Mouse (Mus musculus): Measurements from ENCODE around the gene 1810024B03Rik. TPM values are rescaled to one million over a fixed set of nuclear protein-coding genes. Genes with fewer than 3 reads are reported as not detected.
"Not testable (repeated sequence)": the region's sequence is repeated elsewhere in the genome, so short reads cannot be mapped to it uniquely, and the experiment has no call there.

The 1810024B03Rik gene
- polyA plus RNA-seq, 1 experiment from 2014 or later = 2.9 TPM

DNA sequence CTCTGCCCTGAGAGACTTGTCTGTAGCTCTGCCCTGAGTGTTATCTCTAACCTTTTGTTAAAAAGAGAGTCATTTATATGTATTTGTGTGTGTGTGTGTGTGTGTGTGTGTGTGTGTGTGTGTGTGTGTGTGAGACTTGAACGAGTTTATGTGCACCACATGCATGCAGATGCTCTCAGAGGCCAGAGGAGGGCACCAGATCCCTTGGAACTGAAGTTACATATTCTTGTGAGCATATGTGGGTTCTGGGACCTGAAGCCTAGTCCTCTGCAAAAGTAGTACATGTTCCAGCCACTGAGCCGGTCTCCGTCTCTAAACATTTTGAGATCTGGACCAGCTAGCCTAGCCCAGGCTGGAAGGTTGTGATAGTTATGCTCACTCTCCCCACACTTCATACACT is 17.2 kb upstream of the 1810024B03Rik start:
- 97% methylated on average over 3 of the region's 3 CpGs for WGBS
- Histone ChIP-seq H3K36me3 (peaks cover 100% of the 10 kb centered on the region), H3K27me3 (ENCODE audit: low read depth, poor library complexity, severe bottlenecking) (no peaks in the 10 kb centered on the region), H3K4me3 (no peak overlapping the region), H3K4me1 (no peaks in the 10 kb centered on the region), H3K9me3 (replicated peaks) (peaks cover 6% of the 10 kb centered on the region; the same call in 1 of the 2 replicates), H3K27ac (replicated peaks) (no peak overlapping the region)
- DNase-seq (ENCODE audit: low spot score) = no peak

DNA sequence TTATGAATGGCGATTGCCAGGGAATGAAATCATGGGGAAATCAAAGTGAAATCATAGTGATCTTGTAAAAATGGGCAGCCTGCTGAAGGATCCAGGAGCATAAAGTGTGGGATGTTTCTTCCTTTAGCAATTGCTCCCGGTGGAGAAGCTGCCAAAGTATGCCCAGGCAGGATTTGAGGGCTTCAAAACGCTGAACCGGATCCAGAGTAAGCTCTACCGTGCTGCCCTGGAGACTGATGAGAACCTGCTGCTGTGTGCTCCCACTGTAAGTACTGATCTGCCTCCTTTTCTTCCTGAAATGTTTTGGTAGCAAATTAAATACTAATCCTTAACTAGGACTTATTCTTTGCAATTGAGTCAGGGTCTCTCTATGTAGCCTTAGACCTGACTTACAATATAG is 9.7 kb upstream of the 1810024B03Rik start:
- no peaks in the 10 kb centered on the region for H3K9me3 ChIP-seq (replicated peaks)
- H3K36me3 ChIP-seq = peaks cover 100% of the 10 kb centered on the region
- H3K4me1 ChIP-seq = no peaks in the 10 kb centered on the region
- H3K27ac ChIP-seq (replicated peaks) = no peak overlapping the region
- DNase-seq (ENCODE audit: low spot score) = no peak
- H3K27me3 ChIP-seq (ENCODE audit: low read depth, poor library complexity, severe bottlenecking) = no peaks in the 10 kb centered on the region
- H3K4me3 ChIP-seq = no peak overlapping the region
- WGBS = over 99% methylated on average over 5 of the region's 5 CpGs

GRCm38 (mm10) chr2:127210701-127211100 is 2.6 kb upstream of the 1810024B03Rik start:
- no peak overlapping the region for H3K27ac ChIP-seq (replicated peaks)
- H3K4me3 ChIP-seq = no peak overlapping the region
- H3K4me1 ChIP-seq = peaks cover 23% of the 10 kb centered on the region
- peaks cover 62% of the 10 kb centered on the region for H3K36me3 ChIP-seq
- no peaks in the 10 kb centered on the region for H3K9me3 ChIP-seq (replicated peaks)
- no peak for DNase-seq (ENCODE audit: low spot score)
- 93% methylated on average over 11 of the region's 11 CpGs for WGBS
- H3K27me3 ChIP-seq (ENCODE audit: low read depth, poor library complexity, severe bottlenecking) = no peaks in the 10 kb centered on the region

- Histone ChIP-seq H3K4me1 (peaks cover 23% of the 10 kb centered on the region), H3K36me3 (peaks cover 48% of the 10 kb centered on the region), H3K9me3 (replicated peaks) (no peaks in the 10 kb centered on the region), H3K27me3 (ENCODE audit: low read depth, poor library complexity, severe bottlenecking) (no peaks in the 10 kb centered on the region), H3K4me3 (peak overlapping the region; percentile 89), H3K27ac (replicated peaks) (peak overlapping the region; percentile 88)
- whole genome bisulfite sequencing = 0% methylated on average over 17 of the region's 17 CpGs
- DNase-seq (ENCODE audit: low spot score) = no peak
Measured at GRCm38 (mm10) chr2:127208452-127208769, 331 bp upstream of the 1810024B03Rik start.

GRCm38 (mm10) chr2:127206916-127207315 is 1.2 kb downstream of the 1810024B03Rik start:
- Histone ChIP-seq H3K27me3 (ENCODE audit: low read depth, poor library complexity, severe bottlenecking) (no peaks in the 10 kb centered on the region), H3K4me1 (peaks cover 23% of the 10 kb centered on the region), H3K4me3 (peak overlapping the region; percentile 89; the same call in 1 of the 2 replicates), H3K27ac (replicated peaks) (no peak overlapping the region), H3K9me3 (replicated peaks) (no peaks in the 10 kb centered on the region), H3K36me3 (peaks cover 48% of the 10 kb centered on the region)
- DNase-seq (ENCODE audit: low spot score) = no peak
- WGBS = 89% methylated on average over 2 of the region's 2 CpGs

DNA sequence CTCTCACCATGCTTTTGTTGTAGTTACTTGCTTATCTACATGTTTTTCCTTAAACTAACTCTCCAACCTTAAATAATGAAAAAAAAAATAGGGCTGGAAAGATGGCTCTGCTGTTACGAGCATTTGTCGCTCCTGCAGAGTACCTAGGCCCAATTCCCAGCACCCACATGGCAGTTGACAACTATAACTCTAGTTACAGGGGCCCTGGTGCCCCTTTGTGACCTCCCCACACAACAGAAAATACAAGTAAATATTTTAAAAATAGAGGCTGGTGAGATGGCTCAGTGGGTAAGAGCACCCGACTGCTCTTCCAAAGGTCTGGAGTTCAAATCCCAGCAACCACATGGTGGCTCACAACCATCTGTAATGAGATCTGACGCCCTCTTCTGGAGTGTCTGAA is 2.1 kb downstream of the 1810024B03Rik start:
- Histone ChIP-seq H3K4me1 (peaks cover 23% of the 10 kb centered on the region), H3K36me3 (peaks cover 48% of the 10 kb centered on the region)
- not testable (repeated sequence) for DNase-seq (ENCODE audit: low spot score); H3K9me3 ChIP-seq (replicated peaks); H3K27ac ChIP-seq (replicated peaks); H3K4me3 ChIP-seq; H3K27me3 ChIP-seq (ENCODE audit: low read depth, poor library complexity, severe bottlenecking)
- 85% methylated on average over 4 of the region's 4 CpGs for WGBS

DNA sequence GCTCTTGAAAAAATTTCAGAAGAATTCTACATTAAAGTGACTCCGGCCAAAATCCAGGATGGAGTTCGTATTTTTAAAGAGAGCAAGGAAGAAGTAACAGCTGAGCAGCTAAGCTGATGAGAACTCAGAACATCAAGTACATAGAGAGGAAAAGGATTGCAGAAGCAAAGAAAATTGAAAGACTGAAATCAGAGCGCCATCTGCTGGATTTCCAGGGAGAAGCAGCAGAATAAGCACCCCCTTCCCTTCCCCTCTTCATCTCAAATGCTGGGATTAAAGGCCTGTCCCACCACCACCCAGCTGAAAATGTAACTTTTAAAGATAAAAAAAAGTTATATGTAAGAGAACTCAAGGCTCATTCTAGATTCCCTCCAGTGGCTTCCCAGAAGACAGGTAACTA is 3.1 kb downstream of the 1810024B03Rik start:
- H3K4me3 ChIP-seq = no peak overlapping the region
- WGBS = 38% methylated on average over 3 of the region's 3 CpGs
- peak; percentile 53 for DNase-seq (ENCODE audit: low spot score)
- H3K4me1 ChIP-seq = peaks cover 22% of the 10 kb centered on the region
- H3K27ac ChIP-seq (replicated peaks) = no peak overlapping the region
- no peaks in the 10 kb centered on the region; the same call in 1 of the 2 replicates for H3K9me3 ChIP-seq (replicated peaks)
- H3K27me3 ChIP-seq (ENCODE audit: low read depth, poor library complexity, severe bottlenecking) = no peaks in the 10 kb centered on the region
- H3K36me3 ChIP-seq = peaks cover 48% of the 10 kb centered on the region

- H3K27me3 ChIP-seq (ENCODE audit: low read depth, poor library complexity, severe bottlenecking) = no peaks in the 10 kb centered on the region
- no peaks in the 10 kb centered on the region for H3K9me3 ChIP-seq (replicated peaks)
- H3K4me1 ChIP-seq = no peaks in the 10 kb centered on the region
- H3K36me3 ChIP-seq = no peaks in the 10 kb centered on the region
- no peak overlapping the region for H3K4me3 ChIP-seq
- no peak overlapping the region for H3K27ac ChIP-seq (replicated peaks)
- no peak for DNase-seq (ENCODE audit: low spot score)
Measured at GRCm38 (mm10) chr2:127189574-127189973, 18.5 kb downstream of the 1810024B03Rik start.

DNA sequence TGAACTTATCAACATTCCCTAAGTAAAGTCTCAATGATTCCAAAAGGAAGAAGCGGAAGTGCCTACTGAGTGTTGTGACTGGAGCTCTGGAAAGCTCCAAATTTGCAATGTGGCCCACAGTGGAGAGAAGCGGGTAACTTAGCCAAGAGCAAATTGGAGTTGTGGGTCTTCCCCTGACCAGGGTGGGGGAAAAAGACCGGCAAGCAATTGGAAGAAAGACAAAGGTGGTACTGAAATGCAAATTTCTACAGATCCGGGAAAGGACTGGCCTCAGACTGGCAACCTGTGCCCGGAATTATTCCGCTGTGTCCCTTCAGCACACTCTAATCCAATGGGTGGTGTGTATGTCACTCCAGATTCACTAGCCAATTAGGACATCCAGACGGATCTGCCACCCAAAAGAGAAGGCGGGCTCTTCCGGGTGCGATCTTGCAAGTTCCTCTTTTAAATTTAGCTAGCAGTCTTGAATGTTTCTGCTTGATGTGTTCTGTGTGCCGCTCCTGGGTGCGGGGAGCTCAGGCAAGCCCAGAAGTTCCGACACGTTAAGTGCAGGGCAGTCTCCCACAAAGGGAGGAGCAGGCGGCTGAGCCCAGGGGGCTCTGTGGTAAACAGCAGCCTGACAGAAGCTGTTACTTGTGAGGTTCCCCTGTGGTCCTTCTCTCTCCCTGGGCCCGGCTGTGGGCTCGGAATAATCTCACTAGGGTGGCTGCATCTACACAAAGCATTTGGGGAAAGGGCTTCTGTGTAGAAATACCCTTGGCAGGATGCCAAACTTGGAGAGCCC is 25.3 kb downstream of the 1810024B03Rik start:
- WGBS = 3% methylated on average over 17 of the region's 17 CpGs
- H3K9me3 ChIP-seq (replicated peaks) = no peaks in the 10 kb centered on the region

DNA sequence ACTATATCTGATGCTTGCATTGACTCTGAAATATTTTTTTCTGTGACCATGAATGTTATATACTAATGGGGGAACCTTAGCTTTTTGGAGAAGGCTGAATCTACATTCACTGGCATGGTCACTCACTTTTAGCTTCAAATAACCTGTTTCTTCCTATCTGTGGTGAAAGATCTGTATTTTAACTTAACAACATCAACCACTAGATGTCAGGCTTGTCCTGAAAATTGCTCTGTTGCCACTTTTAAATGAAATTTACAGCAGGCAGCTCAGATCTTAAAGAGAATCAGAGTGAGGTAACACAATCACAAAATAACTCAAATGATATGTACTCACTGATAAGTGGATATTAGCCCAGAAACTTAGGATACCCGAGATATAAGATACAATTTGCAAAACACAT is 41.8 kb downstream of the 1810024B03Rik start:
- H3K36me3 ChIP-seq; H3K9me3 ChIP-seq (replicated peaks); H3K27ac ChIP-seq (replicated peaks); H3K4me3 ChIP-seq; H3K4me1 ChIP-seq; DNase-seq (ENCODE audit: low spot score); H3K27me3 ChIP-seq (ENCODE audit: low read depth, poor library complexity, severe bottlenecking): not testable (repeated sequence)
- WGBS = 18% methylated on average over 1 of the region's 1 CpGs

More for the DNA sequence above, 25.3 kb downstream of the 1810024B03Rik start:
- H3K36me3 ChIP-seq = no peaks in the 10 kb centered on the region
- peak overlapping the region; percentile 86 for H3K27ac ChIP-seq (replicated peaks)
- DNase-seq (ENCODE audit: low spot score) = peak; percentile 78
- H3K4me1 ChIP-seq = peaks cover 8% of the 10 kb centered on the region
- no peaks in the 10 kb centered on the region for H3K27me3 ChIP-seq (ENCODE audit: low read depth, poor library complexity, severe bottlenecking)
- peak overlapping the region; percentile 65 for H3K4me3 ChIP-seq

GRCm38 (mm10) chr2:127165675-127166074 is 42.4 kb downstream of the 1810024B03Rik start:
- H3K4me1 ChIP-seq = no peaks in the 10 kb centered on the region
- DNase-seq (ENCODE audit: low spot score) = no peak
- no peak overlapping the region for H3K27ac ChIP-seq (replicated peaks)
- no peak overlapping the region for H3K4me3 ChIP-seq
- H3K9me3 ChIP-seq (replicated peaks) = no peaks in the 10 kb centered on the region
- 67% methylated on average over 4 of the region's 4 CpGs for WGBS
- H3K36me3 ChIP-seq = no peaks in the 10 kb centered on the region
- H3K27me3 ChIP-seq (ENCODE audit: low read depth, poor library complexity, severe bottlenecking) = no peaks in the 10 kb centered on the region

DNA sequence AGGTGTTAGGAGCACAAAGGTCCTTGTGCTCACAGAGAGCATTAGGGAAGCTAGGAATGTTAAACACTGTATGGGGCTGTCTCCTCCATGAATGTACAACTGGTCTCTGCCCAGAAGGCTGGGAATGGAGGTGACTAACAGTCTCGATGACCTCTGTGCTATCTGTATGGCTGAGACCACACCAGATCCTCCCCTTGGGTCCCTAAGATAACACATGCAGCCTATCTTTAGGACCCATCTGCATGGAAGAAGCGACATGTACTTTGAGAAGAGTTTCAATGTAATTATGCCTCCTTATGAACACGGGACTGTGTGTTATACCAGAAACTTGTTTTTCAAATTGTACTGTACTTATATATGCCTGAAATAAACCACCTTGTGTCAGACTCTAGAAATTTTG is 62.4 kb downstream of the 1810024B03Rik start:
- DNase-seq (ENCODE audit: low spot score) = no peak
- Histone ChIP-seq H3K4me1 (peaks cover 22% of the 10 kb centered on the region), H3K4me3 (no peak overlapping the region), H3K27ac (replicated peaks) (no peak overlapping the region), H3K36me3 (peaks cover 10% of the 10 kb centered on the region), H3K9me3 (replicated peaks) (no peaks in the 10 kb centered on the region), H3K27me3 (ENCODE audit: low read depth, poor library complexity, severe bottlenecking) (peaks cover 12% of the 10 kb centered on the region)
- WGBS = 81% methylated on average over 3 of the region's 3 CpGs

- peaks cover 12% of the 10 kb centered on the region for H3K27me3 ChIP-seq (ENCODE audit: low read depth, poor library complexity, severe bottlenecking)
- peaks cover 22% of the 10 kb centered on the region for H3K4me1 ChIP-seq
- H3K9me3 ChIP-seq (replicated peaks) = no peaks in the 10 kb centered on the region
- H3K27ac ChIP-seq (replicated peaks) = peak within 1 kb of the TSS; percentile 84
- DNase-seq (ENCODE audit: low spot score) = peak; percentile 70
- peak within 1 kb of the TSS; percentile 70 for H3K4me3 ChIP-seq
- 4% methylated on average over 31 of the region's 31 CpGs for WGBS
- peaks cover 26% of the 10 kb centered on the region for H3K36me3 ChIP-seq
Measured at GRCm38 (mm10) chr2:127143158-127144063, 64.7 kb downstream of the 1810024B03Rik start, which contains the start of gene Itpripl1. Gene Itpripl1, minus strand, starts transcription at chr2:127143442.

Measured in midbrain, embryonic 10.5 days (tissue).